Mouse (Mus musculus) cerebellum, postnatal 4 days (tissue): ENCODE results near the gene Vkorc1.

ENCODE experiments used
- DNase-seq, 2 experiments: peaks; one replicate each; pipeline ENCODE4 v3.0.0; 2022; ENCODE audit warnings: low spot score in 2 of 2, mixed read lengths in 1 of 2

The Vkorc1 gene

DNA sequence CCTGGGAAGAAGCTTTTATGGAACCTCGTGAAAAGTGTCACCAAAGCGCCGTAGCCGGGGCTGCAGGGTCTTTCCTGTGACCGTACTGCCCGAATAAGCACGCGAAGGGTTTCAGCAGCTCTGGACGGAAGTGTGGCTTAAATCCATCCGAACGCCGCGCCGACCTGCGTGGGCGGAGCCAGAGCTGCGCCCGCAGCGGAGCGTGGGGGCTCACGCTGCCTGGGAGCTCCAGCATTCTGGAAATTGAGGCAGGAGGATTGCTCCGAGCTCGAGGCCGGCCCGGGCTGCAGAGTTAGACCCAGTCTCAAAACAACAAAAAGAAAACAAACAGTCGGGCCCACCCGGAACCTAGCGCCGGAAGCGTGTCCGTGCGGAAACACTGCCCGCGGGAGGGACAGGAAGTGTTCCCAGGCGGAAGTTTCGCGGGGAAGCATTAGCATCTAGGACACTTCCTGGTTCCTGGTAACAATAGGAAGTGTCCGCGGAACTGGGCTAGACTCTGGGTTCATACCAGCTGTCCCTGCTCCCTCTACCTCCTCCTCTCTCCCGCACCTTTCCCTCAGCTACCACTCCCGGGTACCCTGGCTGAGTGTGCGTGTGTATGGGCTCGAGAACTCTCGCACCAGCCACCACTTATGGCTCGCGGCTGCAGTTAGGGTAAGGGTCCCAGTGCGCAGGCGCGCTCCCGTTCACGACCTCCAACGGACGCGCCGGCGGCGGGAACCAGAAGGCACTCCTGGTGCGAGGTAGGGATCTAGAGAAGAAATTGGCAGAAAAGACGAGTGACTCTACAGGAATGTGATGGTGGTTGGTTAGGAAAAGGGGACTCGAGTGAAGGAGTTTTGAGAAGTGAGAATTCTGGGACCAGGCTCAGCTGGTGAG is 18.7 kb downstream of the Vkorc1 start, which contains the start of gene Zfp668:
Zfp668 (minus strand) TSS at position 362 of the 882 bp plus-strand sequence.
- peak; percentile 76 to 87 for DNase-seq

- DNase-seq = no peak
Measured at GRCm38 (mm10) chr7:127876041-127876466, 19.4 kb downstream of the Vkorc1 start, which contains the start of gene Zfp646. Gene Zfp646 (plus strand): TSS chr7:127876221.

DNA sequence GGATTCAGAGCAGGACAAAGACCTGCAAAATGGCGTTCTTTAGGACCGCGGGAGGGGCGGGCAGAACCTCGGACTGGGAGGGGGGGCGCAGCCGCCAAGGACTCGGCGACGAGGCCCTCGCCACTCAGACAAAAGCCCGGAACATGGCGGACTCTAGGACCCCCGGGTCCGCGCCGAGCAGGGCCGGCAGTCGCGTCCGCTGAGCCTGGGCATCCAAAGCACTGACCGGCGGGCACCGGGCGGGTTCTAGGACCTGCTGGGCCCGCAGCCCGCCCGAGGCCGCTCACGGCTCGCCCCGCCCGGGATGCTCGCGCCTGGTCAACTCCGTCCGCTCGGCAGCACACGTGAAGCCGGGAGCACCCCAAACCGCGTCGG is 19.8 kb downstream of the Vkorc1 start:
- peak; percentile 87 to 95 for DNase-seq

GRCm38 (mm10) chr7:127874812-127875626 is 20.4 kb downstream of the Vkorc1 start:
- DNase-seq = no peak

GRCm38 (mm10) chr7:127870136-127870821 is 25.1 kb downstream of the Vkorc1 start:
- DNase-seq = no peak

GRCm38 (mm10) chr7:127869149-127869810 is 26.1 kb downstream of the Vkorc1 start:
- DNase-seq = no peak

DNA sequence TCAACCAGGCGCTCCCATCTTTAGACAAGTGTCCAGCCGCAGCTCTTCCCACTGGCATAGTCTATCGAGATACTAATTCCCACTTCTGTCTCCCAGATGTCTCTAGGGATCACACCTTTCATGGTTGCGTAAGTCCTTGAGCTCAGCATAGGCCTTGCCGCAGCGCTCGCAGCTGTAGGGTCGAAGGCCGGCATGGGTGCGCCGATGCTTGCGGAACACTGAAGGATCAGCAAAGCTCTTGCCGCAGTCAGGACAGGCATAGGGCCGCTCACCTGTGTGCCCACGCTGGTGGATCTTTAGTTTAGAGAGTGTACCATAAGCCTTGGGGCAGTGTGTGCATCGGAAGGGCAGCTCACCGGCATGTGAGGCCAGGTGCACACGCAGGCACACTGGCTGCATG is 27.8 kb downstream of the Vkorc1 start:
- DNase-seq = no peak

- DNase-seq = no peak
Measured at GRCm38 (mm10) chr7:127866434-127866833, 29.0 kb downstream of the Vkorc1 start.

GRCm38 (mm10) chr7:127858258-127858657 is 37.2 kb downstream of the Vkorc1 start:
- DNase-seq = no peak

GRCm38 (mm10) chr7:127850906-127851305 is 44.5 kb downstream of the Vkorc1 start:
- DNase-seq = no peak

DNA sequence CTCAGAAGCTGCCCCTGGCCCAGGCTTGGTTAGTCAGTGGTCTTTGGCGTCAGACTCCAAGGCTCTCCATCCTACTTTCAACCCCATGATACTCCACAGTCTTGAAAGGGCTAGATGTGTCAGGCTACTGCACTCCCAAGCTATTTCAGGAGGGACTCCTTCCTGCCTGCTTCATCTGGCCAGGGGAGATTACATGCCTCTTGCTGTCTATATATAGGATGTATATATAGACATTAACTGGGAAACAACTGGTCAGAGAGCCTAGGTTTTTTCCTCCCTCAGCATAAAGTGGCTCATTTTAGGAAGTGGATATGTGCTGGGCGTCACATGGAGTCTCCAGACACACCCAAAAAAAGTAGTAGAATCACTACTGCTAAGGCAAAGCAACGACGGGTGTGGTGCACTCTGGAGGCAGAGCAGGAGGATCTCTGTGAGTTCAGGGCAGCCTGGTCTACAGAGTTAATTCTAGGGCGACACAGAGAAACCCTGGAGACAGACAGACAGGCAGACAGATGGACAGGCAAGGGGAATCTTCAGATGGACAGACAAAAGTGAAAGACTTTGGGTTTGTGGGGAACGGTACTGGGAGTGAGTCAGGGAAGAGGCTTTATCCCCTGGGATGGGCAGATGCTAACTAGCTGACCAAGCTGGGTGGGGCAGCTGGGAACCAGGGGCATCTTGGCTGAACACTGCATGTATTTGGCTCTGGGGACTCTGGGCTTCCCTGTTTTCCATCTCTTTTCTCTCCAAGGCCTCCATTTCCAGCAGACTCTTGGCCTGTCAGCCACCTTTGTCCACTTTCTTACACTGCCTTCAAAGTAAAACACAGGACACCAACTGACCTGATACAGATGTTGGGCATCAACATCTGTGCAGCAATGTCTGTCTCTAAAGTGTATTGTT is 45.2 kb downstream of the Vkorc1 start:
- no peak for DNase-seq
